Mouse (Mus musculus) small intestine, adult 2 months (tissue): ENCODE results near the gene Utp15. TPM values are rescaled to one million over a fixed set of nuclear protein-coding genes. Genes with fewer than 3 reads are reported as not detected.

Experiments
- H3K27ac ChIP-seq: fragments of 200-500 bp; 2 replicates; pipeline ENCODE4 v1.5.1; 2012; ENCODE audit warnings: low read depth, low read length, control low read depth, inconsistent platforms; ENCODE audit not compliant: insufficient read depth
- H3K27me3 ChIP-seq: fragments of 200-500 bp; 2 replicates; pipeline ENCODE4 v1.6.1; 2012; ENCODE audit warnings: mild to moderate bottlenecking, moderate library complexity, low read length, inconsistent platforms; ENCODE audit not compliant: control insufficient read depth, insufficient read depth
- H3K36me3 ChIP-seq: fragments of 200-500 bp; 2 replicates; pipeline ENCODE4 v1.6.1; 2012; ENCODE audit warnings: mild to moderate bottlenecking, low read length, control low read depth, inconsistent platforms; ENCODE audit not compliant: control insufficient read depth, insufficient read depth
- H3K4me1 ChIP-seq: fragments of 200-500 bp; 2 replicates; pipeline ENCODE4 v1.6.1; 2012; ENCODE audit warnings: low read length, inconsistent platforms, mixed read lengths; ENCODE audit not compliant: control insufficient read depth, insufficient read depth, insufficient read length
- H3K4me3 ChIP-seq: fragments of 200-500 bp; 2 replicates; pipeline ENCODE4 v1.5.1; 2012; ENCODE audit warnings: low read depth, mild to moderate bottlenecking, control low read depth, inconsistent platforms, low read length, moderate library complexity
- CTCF ChIP-seq: fragments of 200-500 bp; IDR thresholded peaks from 2 replicates; pipeline ENCODE4 v1.5.1; 2012; ENCODE audit warnings: low read depth, mild to moderate bottlenecking, control low read depth, inconsistent platforms, low read length, moderate library complexity, mixed read lengths; ENCODE audit not compliant: insufficient replicate concordance, insufficient read length; ENCODE audit errors: extremely low read depth
- POLR2A ChIP-seq: fragments of 200-500 bp; IDR thresholded peaks from 2 replicates; pipeline ENCODE4 v1.6.1; 2012; ENCODE audit warnings: low read depth, mild to moderate bottlenecking, control low read depth, inconsistent platforms, low read length, moderate library complexity
- WGBS: fragments of 180-500 bp; shearing (Covaris S2); methylation state at CpG from one replicate; pipeline ENCODE4 v1.1.7; 2018; 5-methylcytosine and 5-hydroxymethylcytosine counted together
- polyA plus RNA-seq: library from polyadenylated mRNA; depleted of rRNA; stranded (reverse); fragments of >200 nt; gene quantifications from 2 replicates; pipeline ENCODE4 v1.2.3, GENCODE M21; 2012; rRNA removed

The Utp15 gene
- polyA plus RNA-seq, 1 experiment, result 1.3 TPM

- H3K36me3 ChIP-seq, result no peaks in the 10 kb centered on the region; the same call in 1 of the 2 replicates
- no peaks in the 10 kb centered on the region for H3K27me3 ChIP-seq
- WGBS, result 31% methylated on average over 9 of the region's 9 CpGs
- peaks cover 8% of the 10 kb centered on the region; the same call in 1 of the 2 replicates for H3K4me1 ChIP-seq
- H3K27ac ChIP-seq, result 0 out of 2 replicates have a peak overlapping the region, but pooled peaks have one; percentile 3
- H3K4me3 ChIP-seq, result no peak overlapping the region
- no peak for TF ChIP-seq POLR2A
- TF ChIP-seq CTCF, result no peak
Observed at GRCm38 (mm10) chr13:98201436-98201835, 61.4 kb downstream of the Utp15 start.

Other genes with a start within 250 kb of the Utp15 start
- 2.6 and 3.3 TPM in 2 replicates for gene Arhgef28, start 56.6 kb downstream of the Utp15 start, polyA plus RNA-seq
- gene Ankra2, start within 50 bp of the Utp15 start, polyA plus RNA-seq, result 3.6 and 6.4 TPM in 2 replicates
- gene Gm21976, start 16.8 kb upstream of the Utp15 start, polyA plus RNA-seq, result not detected in 2 replicates
- gene Btf3, start 54.0 kb upstream of the Utp15 start, polyA plus RNA-seq, result 37.8 and 80.5 TPM in 2 replicates
- gene Foxd1, start 91.2 kb upstream of the Utp15 start, polyA plus RNA-seq, result not detected in 2 replicates
- 0.43 and 1.1 TPM in 2 replicates for gene Gm10320, start 229.0 kb upstream of the Utp15 start, polyA plus RNA-seq